Mouse (Mus musculus) c-Kit-negative CD71-positive TER-119-positive erythroid progenitor cells, embryonic 14.5 days (primary cell): Measurements from ENCODE around the gene Htra2.

Experiments
- DNase-seq: peaks from one replicate; pipeline ENCODE4 v3.0.0-alpha.2; 2013; ENCODE audit warnings: low read depth, low spot score

The Htra2 gene

GRCm38 (mm10) chr6:83008659-83009058 is 46.4 kb downstream of the Htra2 start:
- DNase-seq: no peak

- no peak for DNase-seq
Measured at GRCm38 (mm10) chr6:83006114-83006513, 49.0 kb downstream of the Htra2 start.

GRCm38 (mm10) chr6:83005444-83006011 is 49.5 kb downstream of the Htra2 start:
- no peak for DNase-seq

GRCm38 (mm10) chr6:83004872-83005271 is 50.2 kb downstream of the Htra2 start:
- DNase-seq: no peak

- DNase-seq: no peak
Measured at GRCm38 (mm10) chr6:83004309-83004708, 50.8 kb downstream of the Htra2 start.

- DNase-seq: peak; percentile 57
Measured at GRCm38 (mm10) chr6:83003850-83004249, 51.2 kb downstream of the Htra2 start.

GRCm38 (mm10) chr6:83003082-83003481 is 52.0 kb downstream of the Htra2 start:
- no peak for DNase-seq
